Mouse (Mus musculus) heart, postnatal 0 days (tissue): ENCODE data around the gene Setd2.

ENCODE experiments used
- CTCF ChIP-seq: IDR thresholded peaks from 2 replicates; pipeline ENCODE4 v1.5.1; 2016; ENCODE audit warnings: antibody characterized with exemption, control low read depth, low read depth
- EP300 ChIP-seq: IDR thresholded peaks from 2 replicates; pipeline ENCODE4 v1.6.1; 2016; ENCODE audit warnings: antibody characterized with exemption, low read depth

GRCm38 (mm10) chr9:110583521-110583920, 51.1 kb downstream of the Setd2 start:
- no peak for TF ChIP-seq CTCF
- TF ChIP-seq EP300 = no peak
